Mouse (Mus musculus) left cerebral cortex, postnatal 14 days (tissue): Measurements from ENCODE around the gene G6pc. TPM values are rescaled to one million over a fixed set of nuclear protein-coding genes. Genes with fewer than 3 reads are reported as not detected.
"Not testable (repeated sequence)": the region's sequence is repeated elsewhere in the genome, so short reads cannot be mapped to it uniquely, and the experiment has no call there.

Experiments used
- DNase-seq, 2 experiments: peaks; one replicate each; pipeline ENCODE4 v3.0.0; 2021 to 2022; ENCODE audit warnings: low spot score in 2 of 2, mixed read lengths in 1 of 2
- intact Hi-C: fragments of 180-260 bp; cut with DNase I; formaldehyde crosslinking; loops from one replicate; pipeline ENCODE4 v1.15.1; 2025
- long read RNA-seq, 2 experiments: library from polyadenylated mRNA; stranded (forward); transcript quantifications; one replicate each; pipeline ENCODE4 v2.0.0; 2021
- total RNA-seq, 2 experiments: library from RNA; stranded (reverse); gene quantifications; 2 replicates each; pipeline ENCODE4 v1.2.3; 2021

Gene G6pc
- total RNA-seq: not detected
- long read RNA-seq, experiment 1: 0 reads
- long read RNA-seq, experiment 2, partial matches to known transcripts: 1 of 2 reads
- long read RNA-seq, experiment 2, other reads (novel, unspliced or antisense): 0 of 2 reads

DNA sequence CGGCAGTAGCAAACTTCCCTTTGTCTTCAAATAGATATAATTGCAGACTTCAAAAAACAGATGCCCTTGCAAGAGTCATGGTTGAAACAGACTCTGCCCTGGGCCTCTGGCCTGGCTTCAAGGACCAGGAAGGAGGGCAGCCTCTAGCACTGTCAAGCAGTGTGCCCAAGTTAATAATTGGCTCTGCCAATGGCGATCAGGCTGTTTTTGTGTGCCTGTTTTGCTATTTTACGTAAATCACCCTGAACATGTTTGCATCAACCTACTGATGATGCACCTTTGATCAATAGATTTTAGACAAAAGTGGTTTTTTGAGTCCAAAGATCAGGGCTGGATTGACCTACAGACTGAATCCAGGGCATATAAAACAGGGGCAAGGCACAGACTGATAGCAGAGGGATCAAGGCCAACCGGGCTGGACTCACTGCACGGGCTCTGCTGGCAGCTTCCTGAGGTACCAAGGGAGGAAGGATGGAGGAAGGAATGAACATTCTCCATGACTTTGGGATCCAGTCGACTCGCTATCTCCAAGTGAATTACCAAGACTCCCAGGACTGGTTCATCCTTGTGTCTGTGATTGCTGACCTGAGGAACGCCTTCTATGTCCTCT, at the start of gene G6pc:
Gene G6pc, plus strand, starts transcription at position 236 of the 610 bp plus-strand sequence.
- intact Hi-C loops: no loop called here
- DNase-seq: no peak

GRCm38 (mm10) chr11:101323609-101324008, 43.8 kb upstream of the G6pc start:
- intact Hi-C loops: loop anchor here (1.0 kb wide), 1 partner anchor 72 kb away; no protein-coding TSS in a partner anchor
- DNase-seq: peak; percentile 78 to 80

- intact Hi-C loops: no loop called here
- DNase-seq: no peak
Measured at GRCm38 (mm10) chr11:101324763-101325162, 42.6 kb upstream of the G6pc start, which contains the start of gene Aoc2. Gene Aoc2, plus strand, starts transcription at chr11:101325063.

- intact Hi-C loops, DNase-seq: not testable (repeated sequence)
Measured at GRCm38 (mm10) chr11:101325201-101325600, 42.2 kb upstream of the G6pc start.

DNA sequence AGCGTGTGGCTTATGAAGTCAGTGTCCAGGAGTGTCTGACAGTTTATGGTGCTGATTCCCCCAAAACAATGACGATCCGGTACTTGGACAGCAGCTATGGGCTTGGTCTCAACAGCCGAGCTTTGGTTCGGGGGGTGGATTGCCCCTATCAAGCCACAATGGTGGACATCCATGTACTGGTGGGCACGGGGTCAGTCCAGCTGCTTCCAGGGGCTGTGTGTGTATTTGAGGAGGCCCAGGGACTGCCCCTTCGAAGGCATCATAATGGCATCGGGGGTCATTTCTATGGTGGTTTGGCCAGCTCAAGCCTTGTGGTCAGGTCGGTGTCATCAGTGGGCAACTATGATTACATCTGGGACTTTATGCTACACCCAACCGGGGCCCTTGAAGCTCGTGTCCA, 41.2 kb upstream of the G6pc start:
- DNase-seq: no peak
- intact Hi-C loops: no loop called here

- intact Hi-C loops: no loop called here
- DNase-seq: no peak
Measured at GRCm38 (mm10) chr11:101327311-101327710, 40.0 kb upstream of the G6pc start.

DNA sequence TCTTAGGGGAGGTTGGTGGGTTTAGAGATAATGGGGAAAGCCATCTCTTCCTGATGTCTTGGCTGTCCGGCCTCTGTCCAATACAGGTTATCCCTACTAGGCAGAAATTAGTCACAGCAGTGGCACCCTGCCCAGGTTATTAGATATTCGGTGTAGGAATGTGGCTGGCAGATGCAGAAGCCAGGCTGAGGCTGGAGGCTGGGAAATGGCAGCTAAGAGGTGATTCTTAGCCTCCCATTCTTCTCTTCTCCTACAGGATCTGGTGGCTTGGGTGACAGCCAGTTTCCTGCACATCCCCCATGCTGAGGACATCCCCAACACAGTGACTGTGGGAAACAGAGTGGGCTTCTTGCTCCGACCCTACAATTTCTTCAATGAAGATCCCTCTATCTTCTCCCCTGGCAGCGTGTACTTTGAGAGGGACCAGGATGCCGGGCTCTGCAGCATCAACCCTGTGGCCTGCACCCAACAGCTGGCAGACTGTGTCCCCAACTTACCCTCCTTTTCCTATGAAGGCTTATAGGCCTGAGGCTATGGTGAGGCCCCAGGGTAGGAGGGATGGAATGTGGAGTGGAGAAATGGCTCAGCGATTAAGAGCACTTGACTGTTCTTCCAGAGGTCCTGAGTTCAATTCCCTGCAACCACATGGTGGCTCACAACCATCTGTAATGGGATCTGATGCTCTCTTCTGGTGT, 38.3 kb upstream of the G6pc start:
- intact Hi-C loops: no loop called here
- peak; percentile 25 to 46 for DNase-seq

DNA sequence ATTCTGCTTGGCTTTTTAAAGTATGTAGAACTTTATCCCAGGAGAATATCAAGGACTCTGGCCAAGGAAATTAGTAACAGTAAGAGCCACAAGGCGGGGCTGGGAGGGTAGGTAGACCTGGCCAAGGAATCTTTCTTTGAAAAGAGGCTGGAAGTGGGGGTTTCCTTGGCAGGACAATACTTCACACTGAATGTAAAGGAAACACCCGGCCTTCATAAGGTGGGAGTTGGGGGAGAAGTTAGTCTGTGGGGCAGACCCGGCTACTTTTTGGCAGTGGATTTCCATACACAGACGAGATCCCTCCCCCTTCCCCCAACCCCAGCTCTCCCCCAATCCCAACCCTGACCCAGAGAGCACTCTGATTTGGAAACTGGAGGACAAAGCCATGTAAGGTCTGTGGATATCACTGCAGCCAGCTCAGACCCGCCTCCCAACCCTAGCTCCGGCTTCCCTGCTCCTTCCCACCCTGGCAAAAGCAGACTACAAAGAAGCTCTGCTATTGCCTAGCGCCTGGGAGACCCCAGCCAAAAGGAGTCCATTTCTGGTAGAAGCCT, 36.9 kb upstream of the G6pc start, which contains the start of gene Aoc3:
Gene Aoc3, plus strand, starts transcription at position 235 of the 554 bp plus-strand sequence.
- intact Hi-C loops: no loop called here
- DNase-seq: no peak

GRCm38 (mm10) chr11:101330961-101331360, 36.4 kb upstream of the G6pc start:
- intact Hi-C loops, DNase-seq: not testable (repeated sequence)

GRCm38 (mm10) chr11:101332537-101332936, 34.8 kb upstream of the G6pc start:
- no peak for DNase-seq
- intact Hi-C loops: no loop called here

DNA sequence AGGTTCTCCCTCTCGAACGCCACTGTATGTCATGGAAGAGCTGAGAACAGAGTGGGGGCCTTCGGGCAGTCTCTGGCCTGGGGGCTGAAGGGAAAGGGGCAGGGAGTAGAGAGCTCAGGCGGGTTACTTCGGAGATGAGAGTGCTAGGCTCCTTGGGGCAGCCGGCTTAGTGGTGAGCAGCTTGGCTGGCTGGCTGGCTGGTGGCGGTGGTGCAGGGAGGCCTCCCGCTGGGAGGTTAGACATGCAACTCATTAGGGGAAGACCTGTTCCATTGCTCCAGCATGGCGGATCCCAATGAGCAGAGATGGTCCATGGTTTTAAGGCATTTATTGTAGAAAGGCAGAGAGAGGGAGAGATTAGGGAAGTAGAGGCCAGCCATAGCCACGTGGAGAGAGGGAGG, 33.3 kb upstream of the G6pc start:
- DNase-seq: no peak
- intact Hi-C loops: no loop called here

- intact Hi-C loops: no loop called here
- DNase-seq: no peak
Measured at GRCm38 (mm10) chr11:101334516-101334915, 32.8 kb upstream of the G6pc start.

DNA sequence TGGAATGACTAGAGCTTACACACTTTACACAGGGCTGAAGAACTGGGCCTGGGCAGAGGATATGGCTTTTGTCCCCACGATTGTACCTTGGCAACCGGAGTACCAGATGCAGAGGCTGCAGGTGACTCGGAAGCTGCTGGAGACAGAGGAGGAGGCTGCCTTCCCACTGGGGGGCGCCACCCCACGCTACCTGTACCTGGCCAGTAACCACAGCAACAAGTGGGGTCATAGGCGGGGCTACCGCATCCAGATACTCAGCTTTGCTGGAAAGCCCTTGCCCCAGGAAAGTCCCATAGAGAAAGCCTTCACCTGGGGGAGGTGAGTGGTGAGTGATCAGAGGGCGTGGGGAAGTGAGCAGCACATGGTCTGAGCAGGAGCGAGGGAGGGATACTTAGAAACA, 31.7 kb upstream of the G6pc start:
- intact Hi-C loops: no loop called here
- DNase-seq: no peak

DNA sequence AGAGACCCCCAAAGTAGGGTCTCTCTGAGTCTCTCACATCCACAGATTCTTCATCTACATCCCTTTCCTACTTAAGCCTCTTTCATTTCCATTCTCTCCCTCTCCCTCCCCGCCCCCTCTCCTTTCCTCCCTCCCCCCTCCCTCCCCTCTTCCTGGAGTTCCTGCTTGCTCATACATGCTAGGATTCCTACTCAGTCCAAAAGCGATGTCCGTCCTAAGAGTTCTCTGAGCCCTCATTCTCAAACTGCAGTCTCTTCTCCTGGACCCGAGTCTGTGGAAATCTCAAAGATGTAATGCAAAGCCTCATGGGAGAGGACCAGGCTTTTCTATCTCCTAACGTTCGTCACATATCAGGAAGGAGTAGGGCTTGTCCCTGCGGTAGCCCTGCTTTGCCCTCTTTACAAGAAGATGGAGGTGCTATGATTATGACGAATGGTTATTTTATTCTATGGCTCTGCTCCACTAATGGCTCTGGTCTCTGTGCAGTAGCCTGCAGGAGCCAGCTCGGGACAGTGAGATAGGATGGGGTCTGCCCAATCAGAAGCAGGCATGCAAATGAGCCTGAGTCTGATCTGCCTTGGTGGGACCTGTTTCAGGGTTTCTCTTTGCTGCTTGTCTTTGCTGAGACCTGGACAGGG, 29.1 kb upstream of the G6pc start:
- peak in 1 of 2 experiments; percentile 38 for DNase-seq
- intact Hi-C loops: no loop called here

DNA sequence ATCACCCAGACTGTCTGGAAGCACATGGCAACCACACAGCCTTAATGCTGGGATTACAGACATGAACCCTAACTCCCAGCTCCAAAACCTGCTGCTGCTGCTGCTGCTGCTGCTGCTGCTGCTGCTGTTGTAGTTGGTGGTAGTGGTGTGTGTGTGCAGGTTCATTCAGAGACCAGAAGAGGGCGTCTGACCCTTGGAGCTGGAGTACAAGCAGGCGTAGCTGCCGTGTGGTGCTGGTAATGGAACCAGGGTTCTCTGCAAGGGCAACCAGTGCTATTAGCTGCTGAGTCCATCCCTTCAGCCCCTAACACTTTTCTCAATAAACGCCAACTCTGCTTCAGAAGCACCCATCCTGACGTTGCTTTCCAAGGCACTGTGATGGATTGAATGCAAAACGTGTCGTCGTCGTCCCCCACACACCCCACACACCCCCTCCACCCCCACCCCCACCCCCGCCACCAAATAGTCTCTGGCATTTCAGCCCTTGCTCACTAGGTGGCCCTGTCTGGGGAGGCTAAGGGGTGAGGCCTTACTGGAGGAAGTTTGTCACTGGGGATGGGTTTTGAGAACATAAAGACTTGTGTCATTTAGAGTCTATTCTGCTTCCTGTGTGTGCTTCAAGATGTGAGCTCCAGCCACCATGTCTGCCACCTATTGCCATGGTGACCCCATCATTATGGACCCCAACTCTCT, 20.1 kb upstream of the G6pc start:
- intact Hi-C loops: no loop called here
- no peak for DNase-seq

DNA sequence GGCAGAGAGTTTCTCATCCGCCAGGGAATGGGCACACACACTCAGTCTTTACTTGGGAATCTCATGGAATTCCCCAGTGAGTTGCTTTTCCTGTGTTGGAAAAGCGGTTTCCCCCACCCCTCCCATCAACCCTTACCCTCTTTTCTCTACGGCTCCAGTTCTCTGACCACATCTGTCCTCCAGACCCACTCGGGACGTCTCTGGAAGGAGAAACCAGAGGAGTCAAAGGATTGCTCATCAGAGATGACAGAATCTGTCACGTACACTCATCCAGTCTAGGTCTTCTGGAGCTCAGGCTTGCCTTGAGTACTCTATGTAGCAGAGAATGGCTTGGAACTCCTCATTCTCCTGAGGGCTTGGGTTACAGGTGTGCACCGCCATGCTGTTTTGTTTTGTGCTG, 18.6 kb upstream of the G6pc start:
- no peak for DNase-seq
- intact Hi-C loops: no loop called here

- no peak for DNase-seq
- intact Hi-C loops: no loop called here
Measured at GRCm38 (mm10) chr11:101349216-101349615, 18.1 kb upstream of the G6pc start.

GRCm38 (mm10) chr11:101351100-101351720, 16.2 kb upstream of the G6pc start:
- intact Hi-C loops: no loop called here
- DNase-seq: no peak

DNA sequence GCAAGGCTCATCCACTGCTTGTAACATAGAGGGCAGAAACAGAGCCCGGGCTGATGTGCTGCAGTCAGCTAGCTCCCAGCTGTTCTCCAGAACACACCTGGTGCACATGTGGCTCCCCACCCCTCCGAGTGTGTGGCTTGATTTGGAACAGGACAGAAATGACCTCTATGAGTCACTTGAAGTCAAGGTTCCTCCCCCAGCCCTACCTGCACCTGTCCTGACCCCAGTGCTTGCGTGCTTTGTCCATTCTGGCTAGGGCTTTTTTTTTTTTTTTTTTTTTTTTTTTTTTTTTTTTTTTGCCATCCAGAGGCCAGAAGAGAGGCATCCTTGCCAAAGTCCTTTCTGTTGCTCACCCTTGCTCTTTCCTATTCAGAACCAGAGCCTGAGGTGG, 15.6 kb upstream of the G6pc start:
- no peak for DNase-seq
- intact Hi-C loops: no loop called here
